27 mouse cellular contexts compared by ENCODE assay signal in genomic region chr9:68845556-68845955, GRCm38 (mm10).
DNase-seq lines count a peak whose midpoint lies in the region; ATAC-seq and TF ChIP-seq lines count a peak whose summit lies in the region.
"Had no signal": no experiment of that assay in that cellular context is flagged by ENCODE, and none has a peak within 500 bp of the region (broad histone marks: within the 10 kb centered on the region; RNA-seq: fewer than 3 reads in every experiment).

No protein-coding gene starts in this region.

- TF ChIP-seq EP300 in liver, postnatal 0 days (IDR thresholded peaks at IDR 0.05; ENCODE audit: low read depth) = no peak

- H3K36me3 ChIP-seq in hindbrain, embryonic 11.5 days (ENCODE audit: control insufficient read depth, insufficient read depth, low read length) = no peaks in the 10 kb centered on the region
- no peaks in the 10 kb centered on the region for H3K36me3 ChIP-seq in hindbrain, embryonic 12.5 days
- no peaks in the 10 kb centered on the region for H3K36me3 ChIP-seq in liver, postnatal 0 days (replicated peaks; ENCODE audit: insufficient read depth, low read length)
- H3K36me3 ChIP-seq in hindbrain, embryonic 16.5 days (ENCODE audit: control insufficient read depth, insufficient read depth, low read length) = no peaks in the 10 kb centered on the region
- H3K36me3 ChIP-seq: embryonic facial prominence, embryonic 15.5 days; heart, embryonic 13.5 days; kidney, embryonic 15.5 days; limb, embryonic 15.5 days; neural tube, embryonic 12.5 days had no signal

- H3K27ac ChIP-seq in hindbrain, embryonic 11.5 days (ENCODE audit: low read depth, low read length) = no peak overlapping the region
- H3K27ac ChIP-seq in hindbrain, embryonic 12.5 days = no peak overlapping the region
- H3K27ac ChIP-seq in liver, postnatal 0 days (ENCODE audit: low read depth) = no peak overlapping the region
- no peak overlapping the region for H3K27ac ChIP-seq in hindbrain, embryonic 16.5 days (ENCODE audit: low read depth, low read length)
- H3K27ac ChIP-seq: embryonic facial prominence, embryonic 15.5 days; heart, adult 2 months; heart, embryonic 13.5 days; kidney, embryonic 15.5 days; left cerebral cortex, adult 2 months; limb, embryonic 15.5 days; neural tube, embryonic 12.5 days; stomach, postnatal 0 days had no signal

- 64% methylated on average over 2 of the region's 2 CpGs for WGBS in hindbrain, embryonic 11.5 days
- WGBS in hindbrain, embryonic 12.5 days = 45% methylated on average over 2 of the region's 2 CpGs
- 54% methylated on average over 2 of the region's 2 CpGs for WGBS in liver, postnatal 0 days (ENCODE audit: insufficient replicate concordance)
- WGBS in hindbrain, embryonic 16.5 days = 33% methylated on average over 2 of the region's 2 CpGs

- no peak for ATAC-seq in hindbrain, embryonic 11.5 days (ENCODE audit: low FRiP score)
- ATAC-seq in hindbrain, embryonic 12.5 days (ENCODE audit: low FRiP score) = no peak
- ATAC-seq in liver, postnatal 0 days = no peak
- ATAC-seq in hindbrain, embryonic 16.5 days = peak; percentile 40
- ATAC-seq: CD4-positive, CD25-positive, alpha-beta regulatory T cell, adult 4 months; forebrain, postnatal 0 days had no signal

- H3K4me3 ChIP-seq in hindbrain, embryonic 11.5 days (ENCODE audit: low read depth, low read length) = no peak overlapping the region
- no peak overlapping the region for H3K4me3 ChIP-seq in hindbrain, embryonic 12.5 days
- no peak overlapping the region for H3K4me3 ChIP-seq in liver, postnatal 0 days (ENCODE audit: low read depth, low read length)
- H3K4me3 ChIP-seq in hindbrain, embryonic 16.5 days (ENCODE audit: low read length) = no peak overlapping the region
- H3K4me3 ChIP-seq: embryonic facial prominence, embryonic 15.5 days; heart, adult 2 months; heart, embryonic 13.5 days; kidney, embryonic 15.5 days; left cerebral cortex, adult 2 months; limb, embryonic 15.5 days; neural tube, embryonic 12.5 days had no signal

- no peak overlapping the region for H3K9ac ChIP-seq in hindbrain, embryonic 11.5 days (ENCODE audit: low read depth, low read length)
- no peak overlapping the region for H3K9ac ChIP-seq in hindbrain, embryonic 12.5 days
- H3K9ac ChIP-seq in liver, postnatal 0 days (replicated peaks) = no peak overlapping the region
- no peak overlapping the region for H3K9ac ChIP-seq in hindbrain, embryonic 16.5 days (ENCODE audit: low read depth, low read length)
- H3K9ac ChIP-seq: embryonic facial prominence, embryonic 15.5 days; forebrain, postnatal 0 days; heart, embryonic 13.5 days; kidney, embryonic 15.5 days; limb, embryonic 15.5 days; neural tube, embryonic 12.5 days had no signal

- no peak for TF ChIP-seq CTCF in liver, postnatal 0 days (IDR thresholded peaks at IDR 0.05; ENCODE audit: low read depth)

- H3K27me3 ChIP-seq in hindbrain, embryonic 11.5 days (ENCODE audit: control insufficient read depth, insufficient read depth, low read length) = no peaks in the 10 kb centered on the region
- H3K27me3 ChIP-seq in hindbrain, embryonic 12.5 days = no peaks in the 10 kb centered on the region
- H3K27me3 ChIP-seq in liver, postnatal 0 days (ENCODE audit: insufficient read depth, low read length) = no peaks in the 10 kb centered on the region
- no peaks in the 10 kb centered on the region for H3K27me3 ChIP-seq in hindbrain, embryonic 16.5 days (replicated peaks; ENCODE audit: control insufficient read depth, insufficient read depth, low read length)
- H3K27me3 ChIP-seq: embryonic facial prominence, embryonic 15.5 days; heart, embryonic 13.5 days; kidney, embryonic 15.5 days; limb, embryonic 15.5 days; neural tube, embryonic 12.5 days had no signal

- H3K9me3 ChIP-seq in hindbrain, embryonic 11.5 days (ENCODE audit: control insufficient read depth, low read length) = no peaks in the 10 kb centered on the region
- no peaks in the 10 kb centered on the region for H3K9me3 ChIP-seq in hindbrain, embryonic 12.5 days (replicated peaks)
- no peaks in the 10 kb centered on the region for H3K9me3 ChIP-seq in liver, postnatal 0 days (ENCODE audit: low read length)
- H3K9me3 ChIP-seq in hindbrain, embryonic 16.5 days (ENCODE audit: control insufficient read depth, low read length) = no peaks in the 10 kb centered on the region
- H3K9me3 ChIP-seq: embryonic facial prominence, embryonic 15.5 days; heart, embryonic 13.5 days; kidney, embryonic 15.5 days; limb, embryonic 15.5 days; neural tube, embryonic 12.5 days had no signal

- no peaks in the 10 kb centered on the region for H3K4me1 ChIP-seq in hindbrain, embryonic 11.5 days (replicated peaks; ENCODE audit: control insufficient read depth, insufficient read depth, low read length)
- peaks cover 17% of the 10 kb centered on the region for H3K4me1 ChIP-seq in hindbrain, embryonic 12.5 days
- H3K4me1 ChIP-seq in liver, postnatal 0 days (ENCODE audit: insufficient read depth) = no peaks in the 10 kb centered on the region; the same call in 1 of the 2 replicates
- H3K4me1 ChIP-seq in hindbrain, embryonic 16.5 days (ENCODE audit: control insufficient read depth, insufficient read depth, low read depth, low read length) = peaks cover 11% of the 10 kb centered on the region
- H3K4me1 ChIP-seq: heart, embryonic 13.5 days; limb, embryonic 15.5 days; neural tube, embryonic 12.5 days had no signal

- no peak overlapping the region for H3K4me2 ChIP-seq in hindbrain, embryonic 11.5 days (replicated peaks; ENCODE audit: low read depth, low read length)
- no peak overlapping the region for H3K4me2 ChIP-seq in hindbrain, embryonic 12.5 days (replicated peaks)
- H3K4me2 ChIP-seq in liver, postnatal 0 days (ENCODE audit: low read depth, low read length) = no peak overlapping the region
- no peak overlapping the region for H3K4me2 ChIP-seq in hindbrain, embryonic 16.5 days (ENCODE audit: low read length)
- H3K4me2 ChIP-seq: embryonic facial prominence, embryonic 15.5 days; heart, embryonic 13.5 days; kidney, embryonic 15.5 days; limb, embryonic 15.5 days; midbrain, embryonic 11.5 days; neural tube, embryonic 12.5 days had no signal

- peak; percentile 28 for DNase-seq in cerebellum, adult 11-12 months
- no peak for DNase-seq in cerebellum, adult 9-11 months
- DNase-seq in hindbrain, embryonic 11.5 days (ENCODE audit: low spot score) = peak; percentile 20
- peak; percentile 17 for DNase-seq in liver, postnatal 0 days
- no peak for DNase-seq in liver
- DNase-seq in lung, adult 18-20 months = no peak
- DNase-seq: forebrain, postnatal 0 days; gastrocnemius, postnatal 25 days; heart, adult 2 months; heart, postnatal 14 days; kidney, adult 11 months; layer of hippocampus, adult 9-11 months; lung, adult 2 months; lung, postnatal 14 days; right cerebral cortex, postnatal 14 days; thymus, adult 2 months had no signal

Comparison
In these comparisons a context has a peak if more than half of its experiments do, and no peak if none do; other contexts are left out.
1. DNase-seq: peak in cerebellum, adult 11-12 months (single experiment), hindbrain, embryonic 11.5 days (single experiment) and liver, postnatal 0 days (single experiment); none in cerebellum, adult 9-11 months (single experiment), liver (single experiment) and lung, adult 18-20 months (0 of 2).